9 mouse cellular contexts compared by ENCODE assay signal in the genomic region with DNA sequence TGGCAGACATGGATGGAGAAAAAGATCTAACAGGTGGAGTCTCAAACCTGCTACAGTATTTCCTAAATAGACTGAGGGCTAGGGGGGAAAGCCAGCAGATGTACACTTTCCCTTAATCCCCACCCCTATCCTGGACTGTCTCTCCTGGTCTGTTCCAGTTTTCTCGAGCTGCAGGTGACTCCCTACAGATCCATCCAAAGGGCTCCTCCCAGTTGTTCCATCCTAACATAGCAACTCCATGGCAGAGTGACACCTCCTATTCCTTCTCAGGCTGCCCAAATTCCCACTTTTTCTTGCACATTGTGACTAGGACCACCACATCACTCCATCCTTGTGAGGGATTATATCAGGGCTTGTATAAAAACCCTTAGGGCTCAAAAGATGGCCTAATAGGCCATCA. TPM values are rescaled to one million over a fixed set of nuclear protein-coding genes. Genes with fewer than 3 reads are reported as not detected.
A peak's percentile ranks its signal among the peaks of the same experiment; 100 is the strongest.
DNase-seq lines count a peak whose midpoint lies in the region; ATAC-seq and TF ChIP-seq lines count a peak whose summit lies in the region.
"Had no signal": no experiment of that assay in that cellular context is flagged by ENCODE, and none has a peak within 500 bp of the region (broad histone marks: within the 10 kb centered on the region; RNA-seq: fewer than 3 reads in every experiment).

No protein-coding gene starts in this region.

- no peak for ATAC-seq in heart, postnatal 0 days (ENCODE audit: insufficient read depth, low read depth)
- no peak for ATAC-seq in forebrain, embryonic 16.5 days
- ATAC-seq in midbrain, embryonic 12.5 days (ENCODE audit: low FRiP score, low read depth): no peak

- DNase-seq in heart, postnatal 0 days (ENCODE audit: low spot score): no peak
- no peak for DNase-seq in heart, postnatal 25 days (ENCODE audit: low spot score)
- DNase-seq in ZHBTc4 (ENCODE audit: low read depth, low spot score): peak; percentile 24
- DNase-seq in thymus, adult 18-20 months: no peak
- no peak for DNase-seq in adrenal gland, adult 2 months
- no peak for DNase-seq in right cerebral cortex, postnatal 4 days

- 38% methylated on average over 1 of the region's 1 CpGs for WGBS in heart, postnatal 0 days
- 9% methylated on average over 1 of the region's 1 CpGs for WGBS in forebrain, embryonic 16.5 days
- 26% methylated on average over 1 of the region's 1 CpGs for WGBS in midbrain, embryonic 12.5 days

- H3K36me3 ChIP-seq in heart, postnatal 0 days (replicated peaks; ENCODE audit: control insufficient read depth, insufficient read depth, low read length): no peaks in the 10 kb centered on the region
- H3K36me3 ChIP-seq in forebrain, embryonic 16.5 days (ENCODE audit: control insufficient read depth, insufficient read depth): no peaks in the 10 kb centered on the region
- peaks cover 10% of the 10 kb centered on the region for H3K36me3 ChIP-seq in midbrain, embryonic 12.5 days

- no peaks in the 10 kb centered on the region for H3K27me3 ChIP-seq in heart, postnatal 0 days (ENCODE audit: control insufficient read depth, insufficient read depth, low read length)
- no peaks in the 10 kb centered on the region for H3K27me3 ChIP-seq in forebrain, embryonic 16.5 days (replicated peaks; ENCODE audit: control insufficient read depth, insufficient read depth, low read length)
- no peaks in the 10 kb centered on the region for H3K27me3 ChIP-seq in midbrain, embryonic 12.5 days
- H3K27me3 ChIP-seq: Patski had no signal

- H3K9ac ChIP-seq in heart, postnatal 0 days (replicated peaks; ENCODE audit: low read depth, low read length): no peak overlapping the region
- peak overlapping the region; percentile 89 for H3K9ac ChIP-seq in forebrain, embryonic 16.5 days (replicated peaks; ENCODE audit: low read depth, low read length)
- peak overlapping the region; percentile 92; the same call in 1 of the 2 replicates for H3K9ac ChIP-seq in midbrain, embryonic 12.5 days (replicated peaks)

- no peak overlapping the region for H3K27ac ChIP-seq in heart, postnatal 0 days (ENCODE audit: low read depth)
- no peak overlapping the region; the same call in 1 of the 2 replicates for H3K27ac ChIP-seq in forebrain, embryonic 16.5 days (ENCODE audit: low read length)
- no peak overlapping the region for H3K27ac ChIP-seq in midbrain, embryonic 12.5 days (replicated peaks)

- no peaks in the 10 kb centered on the region for H3K9me3 ChIP-seq in heart, postnatal 0 days (replicated peaks; ENCODE audit: control insufficient read depth, low read length)
- H3K9me3 ChIP-seq in forebrain, embryonic 16.5 days (ENCODE audit: control insufficient read depth, low read length): no peaks in the 10 kb centered on the region
- no peaks in the 10 kb centered on the region for H3K9me3 ChIP-seq in midbrain, embryonic 12.5 days

- peaks cover 30% of the 10 kb centered on the region for H3K4me1 ChIP-seq in heart, postnatal 0 days (ENCODE audit: control insufficient read depth, insufficient read depth)
- H3K4me1 ChIP-seq in forebrain, embryonic 16.5 days (replicated peaks; ENCODE audit: control insufficient read depth, insufficient read depth, low read length): peaks cover 31% of the 10 kb centered on the region
- H3K4me1 ChIP-seq in midbrain, embryonic 12.5 days: peaks cover 35% of the 10 kb centered on the region

- H3K4me3 ChIP-seq in heart, postnatal 0 days (ENCODE audit: low read depth, low read length): peak overlapping the region; percentile 77; the same call in 1 of the 2 replicates
- peak overlapping the region; percentile 86 for H3K4me3 ChIP-seq in forebrain, embryonic 16.5 days (replicated peaks; ENCODE audit: low read length)
- peak overlapping the region; percentile 87 for H3K4me3 ChIP-seq in midbrain, embryonic 12.5 days

- intact Hi-C loops in heart, postnatal 25 days (cut with DNase I): loop anchor here (1.0 to 5.0 kb wide), 2 partner anchors 62 to 103 kb away; partner anchors contain the start of genes Maea and Uvssa

- no peak for TF ChIP-seq EP300 in heart, postnatal 0 days (IDR thresholded peaks at IDR 0.05; ENCODE audit: low read depth)

- peak overlapping the region; percentile 84; the same call in 1 of the 2 replicates for H3K4me2 ChIP-seq in heart, postnatal 0 days (ENCODE audit: low read depth, low read length)
- peak overlapping the region; percentile 62 for H3K4me2 ChIP-seq in forebrain, embryonic 16.5 days (ENCODE audit: low read length)
- H3K4me2 ChIP-seq in midbrain, embryonic 12.5 days (replicated peaks): peak overlapping the region; percentile 57

- TF ChIP-seq CTCF in heart, postnatal 0 days (IDR thresholded peaks at IDR 0.05; ENCODE audit: low read depth): no peak

RNA-seq across cellular contexts. Expression of gene Ctbp1, which starts 1.0 kb away (rescaled TPM):
- 295 and 352 TPM in 2 replicates for total RNA-seq in heart, postnatal 0 days (2014; rRNA removed; ENCODE audit: low replicate concordance)
- 156 and 165 TPM in 2 replicates for polyA plus RNA-seq in heart, postnatal 0 days (2015; fragmentation: Nextera tagmentation; extraction: Ambion mirVana)
- total RNA-seq in heart, postnatal 25 days (2021): 100 to 1,000 TPM; 208 to 209 TPM
- 496 and 540 TPM in 2 replicates for polyA plus RNA-seq in forebrain, embryonic 16.5 days (2015; fragmentation: Nextera tagmentation; extraction: Ambion mirVana)
- 570 and 571 TPM in 2 replicates for polyA plus RNA-seq in midbrain, embryonic 12.5 days (2016; fragmentation: Nextera tagmentation; extraction: Ambion mirVana)
- total RNA-seq in adrenal gland, adult 2 months (2021): 100 to 1,000 TPM; 206 to 228 TPM
- polyA plus RNA-seq in adrenal gland, adult 2 months (2012; rRNA removed): 447 and 508 TPM in 2 replicates

RNA-seq across cellular contexts. Expression of gene Spon2, which starts 57.5 kb away (rescaled TPM):
- 56.9 and 58.1 TPM in 2 replicates for total RNA-seq in heart, postnatal 0 days (2014; rRNA removed; ENCODE audit: low replicate concordance)
- 42.5 and 47.2 TPM in 2 replicates for polyA plus RNA-seq in heart, postnatal 0 days (2015; fragmentation: Nextera tagmentation; extraction: Ambion mirVana)
- 10 to 100 TPM in 1 of 2 experiments, 1 to 10 TPM in 1; 3.4 to 13.6 TPM for total RNA-seq in heart, postnatal 25 days (2021)
- polyA plus RNA-seq in forebrain, embryonic 16.5 days (2015; fragmentation: Nextera tagmentation; extraction: Ambion mirVana): 3.7 and 5.0 TPM in 2 replicates
- 2.0 and 2.9 TPM in 2 replicates for polyA plus RNA-seq in midbrain, embryonic 12.5 days (2016; fragmentation: Nextera tagmentation; extraction: Ambion mirVana)
- total RNA-seq in adrenal gland, adult 2 months (2021): 1 to 10 TPM; 1.2 to 2.5 TPM
- 2.6 and 2.8 TPM in 2 replicates for polyA plus RNA-seq in adrenal gland, adult 2 months (2012; rRNA removed)

RNA-seq across cellular contexts. Expression of gene Maea, which starts 59.6 kb away (rescaled TPM):
- total RNA-seq in heart, postnatal 0 days (2014; rRNA removed; ENCODE audit: low replicate concordance): 166 and 168 TPM in 2 replicates
- 122 and 127 TPM in 2 replicates for polyA plus RNA-seq in heart, postnatal 0 days (2015; fragmentation: Nextera tagmentation; extraction: Ambion mirVana)
- total RNA-seq in heart, postnatal 25 days (2021): 10 to 100 TPM; 92.7 to 92.8 TPM
- polyA plus RNA-seq in forebrain, embryonic 16.5 days (2015; fragmentation: Nextera tagmentation; extraction: Ambion mirVana): 106 and 113 TPM in 2 replicates
- 141 and 147 TPM in 2 replicates for polyA plus RNA-seq in midbrain, embryonic 12.5 days (2016; fragmentation: Nextera tagmentation; extraction: Ambion mirVana)
- 100 to 1,000 TPM; 115 to 128 TPM for total RNA-seq in adrenal gland, adult 2 months (2021)
- polyA plus RNA-seq in adrenal gland, adult 2 months (2012; rRNA removed): 99.0 and 107 TPM in 2 replicates
